Mouse (Mus musculus): ENCODE measurements at regions not wholly inside any gene's neighbourhood (a gene's known extent, or its start where the extent isn't known, plus 50 kb on each side); places are given as distances from the start of the nearest gene placed in this dataset.

DNA sequence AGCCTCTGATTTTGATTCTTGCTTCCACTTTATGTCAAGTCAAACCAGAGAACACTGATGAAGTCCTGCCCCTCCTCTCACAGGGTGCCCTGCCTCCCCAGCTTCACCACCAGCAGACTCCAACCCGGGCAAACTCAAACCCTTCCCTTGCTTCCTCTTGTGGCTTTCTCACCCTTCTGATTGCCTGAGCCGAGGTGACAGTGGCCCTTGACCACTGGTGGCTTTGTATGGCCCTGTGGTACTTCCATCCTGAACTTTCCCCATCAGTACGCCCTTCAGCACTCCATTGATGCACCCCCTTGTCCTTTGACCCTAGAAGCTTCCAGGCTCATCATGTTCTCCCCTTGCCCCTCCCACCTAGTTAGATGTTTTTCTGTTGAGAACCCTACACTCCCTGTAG lies 287.0 kb downstream of the 3100002H09Rik start:
- no peak for DNase-seq (ENCODE audit: low spot score in 2 of 2)

DNA sequence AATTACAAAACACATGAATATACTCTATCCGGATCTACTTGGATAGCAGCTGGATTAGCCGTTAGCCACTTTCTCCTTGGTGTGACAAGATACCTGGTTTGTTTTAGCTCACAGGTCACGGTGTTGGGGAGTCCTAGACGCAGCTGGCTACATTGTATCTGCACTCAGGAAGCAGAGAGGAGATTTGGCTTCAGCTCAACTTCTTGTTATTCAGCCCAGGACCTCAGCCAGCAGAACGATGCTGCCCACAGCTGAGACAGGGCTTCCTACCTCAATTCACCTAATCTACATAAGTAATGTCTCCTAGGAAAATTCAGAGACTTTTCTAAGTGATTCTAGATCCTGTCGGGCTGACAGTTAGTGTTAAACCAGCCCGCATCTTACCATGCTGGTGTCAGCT lies 289.4 kb downstream of the 3100002H09Rik start:
- DNase-seq (ENCODE audit: low spot score in 2 of 2): no peak

GRCm38 (mm10) chr4:124317042-124317441 lies 293.6 kb downstream of the 3100002H09Rik start:
- DNase-seq (ENCODE audit: low spot score in 2 of 2): no peak

DNA sequence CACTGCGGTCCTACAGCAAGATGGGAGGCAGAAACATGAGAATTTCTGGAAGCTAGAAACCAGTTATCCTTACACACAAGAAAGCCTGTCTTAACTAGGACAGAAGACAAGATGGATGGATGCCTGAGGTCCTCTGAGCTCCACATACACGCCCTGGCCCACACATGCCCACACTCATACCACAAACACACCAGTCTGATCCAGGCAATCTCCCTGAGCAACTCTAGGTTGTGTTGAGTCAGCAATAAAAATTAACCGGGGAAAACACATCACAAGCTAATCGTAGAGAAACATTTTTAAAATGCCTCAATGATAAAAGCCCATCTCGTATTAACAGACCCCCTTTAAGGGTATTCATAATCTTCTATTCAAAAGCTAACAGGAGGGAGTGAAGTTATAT lies 298.9 kb downstream of the 3100002H09Rik start:
- DNase-seq (ENCODE audit: low spot score in 2 of 2): no peak

DNA sequence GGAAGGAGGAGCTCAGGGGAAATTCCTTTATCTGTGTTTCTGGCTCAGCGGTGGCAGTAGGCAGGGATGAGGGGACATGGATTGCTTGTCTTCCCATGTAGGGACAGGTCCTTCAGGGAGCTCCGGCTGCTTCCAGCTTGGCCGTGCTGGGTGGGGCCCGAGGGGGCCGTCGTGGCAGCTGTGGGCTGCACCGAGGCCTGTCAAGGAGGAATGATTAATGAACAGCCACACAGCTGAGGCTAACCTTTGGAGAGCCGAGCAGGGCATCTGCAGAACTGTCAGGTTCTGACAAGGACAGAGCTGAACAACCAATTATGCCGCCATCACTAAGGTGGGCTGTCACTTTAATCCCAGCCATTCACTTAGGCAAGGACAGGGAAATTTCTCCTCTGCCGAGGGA lies 300.0 kb downstream of the 3100002H09Rik start:
- DNase-seq (ENCODE audit: low spot score in 2 of 2): no peak

DNA sequence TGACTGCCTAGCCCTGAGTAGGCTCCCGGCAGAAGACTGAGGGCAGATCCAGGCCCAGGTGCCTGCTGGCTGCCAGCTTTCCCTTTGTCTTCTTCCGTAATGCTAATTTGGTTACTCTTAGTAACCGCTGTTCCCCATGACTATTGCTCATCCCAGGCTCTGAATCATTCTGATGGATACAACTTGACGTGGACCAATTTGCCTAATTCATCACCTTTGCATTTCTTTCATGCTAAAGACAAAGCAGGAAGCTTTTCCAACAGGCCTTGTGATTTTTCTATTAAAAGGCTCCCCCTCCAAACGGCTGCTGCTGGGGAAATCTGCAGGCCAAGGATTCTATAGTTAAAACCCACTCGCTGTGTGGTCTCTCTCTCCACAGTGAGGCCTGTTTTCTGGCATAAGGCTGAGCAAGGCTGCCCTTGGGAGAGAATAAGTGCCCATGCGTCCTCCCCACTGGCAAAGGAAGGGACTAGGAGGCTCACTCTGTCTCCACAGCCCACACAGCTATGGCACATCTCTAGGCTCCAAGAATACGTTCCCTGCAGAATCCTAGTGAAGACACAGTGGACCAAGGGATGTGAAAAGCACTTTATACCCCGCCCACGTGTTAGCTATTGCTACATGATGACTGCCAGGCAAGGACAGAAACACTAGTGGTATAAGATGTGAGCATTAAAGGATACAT lies 304.6 kb downstream of the 3100002H09Rik start:
- no peak for DNase-seq (ENCODE audit: low spot score in 2 of 2)

DNA sequence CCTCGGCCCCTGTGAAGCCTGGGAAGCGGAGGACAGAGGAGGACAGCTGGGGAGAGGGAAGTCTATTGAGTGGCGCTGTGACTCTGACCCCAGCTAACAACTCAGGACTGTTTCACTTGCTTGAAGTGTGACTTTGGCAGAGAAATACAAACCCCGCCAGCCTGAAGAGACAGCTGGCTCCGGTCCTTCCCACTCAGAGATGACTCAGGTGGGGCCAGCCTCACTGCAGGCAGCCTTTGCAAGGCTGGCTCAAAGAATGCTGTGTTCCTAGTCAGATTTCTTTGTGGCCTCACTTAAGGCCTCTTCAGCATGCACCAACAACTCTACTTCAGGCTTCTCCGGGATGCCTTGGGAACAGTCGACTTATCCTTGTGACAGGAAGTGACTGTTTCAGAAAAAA lies 307.7 kb downstream of the 3100002H09Rik start:
- no peak for DNase-seq (ENCODE audit: low spot score in 2 of 2)

DNA sequence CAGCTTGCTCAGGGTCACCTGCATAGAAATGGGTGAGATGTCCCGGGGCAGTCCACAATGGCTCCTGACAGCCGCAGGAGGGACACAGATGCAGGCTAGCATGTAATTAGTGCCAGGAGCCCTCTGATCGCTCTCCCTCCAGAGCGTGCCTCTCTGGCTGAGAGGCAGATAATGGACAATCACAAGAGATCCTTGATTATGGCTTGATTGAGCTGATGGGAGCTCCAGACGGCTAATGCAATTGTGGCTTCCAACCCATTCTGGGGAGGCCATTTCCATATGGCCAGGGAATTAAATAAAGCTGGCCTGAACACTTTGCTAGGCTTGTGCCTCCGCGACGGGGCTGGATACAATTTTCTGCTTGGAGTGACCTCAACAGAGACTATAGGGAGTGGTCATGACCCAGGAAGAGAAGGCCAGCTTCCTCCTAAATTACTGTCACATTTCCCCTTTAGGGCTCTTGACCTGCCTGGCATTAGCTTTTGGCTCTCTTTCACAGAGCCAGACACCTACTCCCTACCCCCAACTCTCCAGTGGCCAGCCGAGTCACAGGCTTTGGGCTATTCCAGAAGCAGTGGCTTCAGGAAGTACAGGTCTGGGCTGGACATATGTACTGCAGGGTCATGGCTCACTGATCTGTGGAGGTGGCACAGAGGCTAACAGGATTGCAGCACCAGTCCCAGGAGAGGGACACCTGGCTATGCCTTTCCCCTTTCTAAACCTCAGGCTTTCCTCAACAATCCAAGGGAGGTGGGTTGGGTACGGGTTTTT lies 311.8 kb downstream of the 3100002H09Rik start:
- no peak for DNase-seq (ENCODE audit: low spot score in 2 of 2)

DNA sequence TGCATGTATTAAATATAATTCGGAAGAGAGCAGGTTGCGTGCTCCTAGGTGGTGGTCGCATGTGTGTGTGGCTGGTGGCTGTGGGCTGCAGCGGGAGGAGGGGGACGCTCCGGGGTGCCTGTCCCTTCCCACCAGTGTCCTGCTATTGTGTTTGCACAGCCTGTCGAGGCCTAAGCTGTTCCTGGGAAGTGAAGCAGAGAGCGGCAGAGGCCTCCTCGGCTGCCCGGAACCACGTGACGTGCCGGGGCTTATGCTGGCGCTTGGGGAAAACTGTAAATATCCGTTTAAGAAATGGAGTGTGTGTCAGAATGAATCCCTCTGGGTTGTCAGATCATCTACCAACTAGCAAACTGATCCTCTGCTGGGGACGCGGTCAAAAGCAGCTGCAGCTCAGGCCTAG lies 318.3 kb downstream of the 3100002H09Rik start:
- DNase-seq (ENCODE audit: low spot score in 2 of 2): no peak

GRCm38 (mm10) chr4:124291767-124292166 lies 318.8 kb downstream of the 3100002H09Rik start:
- DNase-seq (ENCODE audit: low spot score in 2 of 2): no peak

- DNase-seq (ENCODE audit: low spot score in 2 of 2): no peak
These were observed 323.1 kb downstream of the 3100002H09Rik start for GRCm38 (mm10) chr4:124287471-124287870.

DNA sequence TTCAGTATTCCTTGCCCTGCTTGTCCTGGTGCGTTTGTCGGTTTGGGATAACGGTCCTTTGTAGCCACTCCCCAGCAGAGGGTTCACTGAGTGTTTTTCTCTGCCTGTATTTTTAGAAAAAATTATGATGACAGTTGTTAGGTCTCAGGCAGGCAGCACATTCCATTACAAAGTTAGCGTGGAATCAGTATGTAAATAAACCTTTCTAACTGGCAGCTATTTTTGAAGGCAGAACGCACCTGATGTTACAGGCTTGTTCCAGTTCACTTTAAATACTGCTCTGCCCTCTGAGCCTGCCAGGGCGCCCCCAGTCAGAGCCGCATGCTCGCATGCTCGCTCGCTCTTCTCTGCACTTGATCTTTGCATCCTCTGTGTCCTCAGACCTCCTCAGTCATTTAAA lies 331.9 kb downstream of the 3100002H09Rik start:
- DNase-seq (ENCODE audit: low spot score in 2 of 2): no peak

GRCm38 (mm10) chr4:124277456-124278181 lies 333.0 kb downstream of the 3100002H09Rik start:
- no peak for DNase-seq (ENCODE audit: low spot score in 2 of 2)

GRCm38 (mm10) chr4:124276741-124277455 lies 333.7 kb downstream of the 3100002H09Rik start:
- no peak for DNase-seq (ENCODE audit: low spot score in 2 of 2)

DNA sequence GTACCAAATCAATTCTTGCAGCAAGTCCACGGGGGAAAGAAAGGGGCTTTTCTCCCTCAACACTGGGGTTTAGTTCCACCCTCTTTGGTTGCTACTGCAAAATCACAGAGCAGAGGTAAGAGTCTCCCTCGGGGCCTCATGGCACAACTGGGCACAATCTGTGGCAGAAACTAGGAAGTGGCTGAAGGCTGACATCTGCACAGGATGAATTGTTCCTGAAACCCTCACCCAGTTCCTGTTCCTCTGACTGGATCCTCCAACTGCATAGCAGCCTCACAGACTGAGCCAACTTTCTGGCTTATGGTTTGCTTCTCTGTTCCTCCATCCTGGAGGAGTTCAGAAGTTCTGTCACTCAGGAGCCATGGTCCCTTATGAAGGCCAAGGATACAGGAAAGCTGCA lies 338.6 kb downstream of the 3100002H09Rik start:
- no peak for DNase-seq (ENCODE audit: low spot score in 2 of 2)

GRCm38 (mm10) chr4:124268404-124268803 lies 342.2 kb downstream of the 3100002H09Rik start:
- no peak for DNase-seq (ENCODE audit: low spot score in 2 of 2)

DNA sequence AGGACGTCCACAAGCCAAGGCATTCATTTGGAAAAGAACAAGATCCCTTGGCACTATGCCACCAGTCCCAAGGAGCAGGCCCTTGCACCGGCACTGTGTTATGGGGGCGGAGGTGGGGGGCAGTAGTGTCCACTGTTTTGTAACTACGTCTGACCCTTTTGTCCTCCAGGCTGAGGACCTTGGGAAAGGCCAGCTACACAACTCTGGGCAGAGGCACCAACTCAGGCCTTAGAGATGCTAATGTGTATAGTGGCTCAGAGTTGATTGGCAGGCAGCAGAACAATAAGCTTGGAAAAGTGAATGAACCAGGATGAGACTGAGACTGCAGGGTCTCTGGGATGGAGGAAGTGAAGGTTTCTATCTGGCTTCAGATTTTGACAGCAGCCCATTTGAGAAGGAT lies 344.0 kb downstream of the 3100002H09Rik start:
- DNase-seq (ENCODE audit: low spot score in 2 of 2): no peak

- DNase-seq (ENCODE audit: low spot score in 2 of 2): no peak
These were observed 345.1 kb downstream of the 3100002H09Rik start for GRCm38 (mm10) chr4:124265527-124265926.

- DNase-seq (ENCODE audit: low spot score in 2 of 2): no peak
These were observed 339.2 kb upstream of the 4930535I16Rik start for GRCm38 (mm10) chr4:124257006-124257405.

GRCm38 (mm10) chr4:124256515-124256914 lies 338.7 kb upstream of the 4930535I16Rik start:
- DNase-seq (ENCODE audit: low spot score in 2 of 2): no peak

DNA sequence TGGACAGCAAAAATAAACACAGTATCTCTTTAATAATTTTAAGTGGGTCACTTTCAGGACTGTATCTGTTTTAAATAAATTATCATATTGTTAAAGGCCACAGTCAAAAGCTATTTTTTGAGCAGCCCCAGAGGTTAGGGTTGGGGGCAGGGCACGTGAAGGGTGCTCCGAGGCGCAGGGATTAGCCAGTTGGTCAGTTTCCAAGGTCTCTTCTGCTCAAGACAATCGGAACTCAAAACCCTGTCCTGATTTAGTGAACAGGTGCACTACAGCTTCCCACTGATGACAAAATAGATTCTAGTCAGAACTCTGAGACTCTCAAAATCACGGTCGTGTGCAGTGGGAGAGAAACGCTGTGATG lies 337.3 kb upstream of the 4930535I16Rik start:
- DNase-seq (ENCODE audit: low spot score in 2 of 2): no peak
